Mouse (Mus musculus) bone marrow, adult 2 months (tissue): ENCODE measurements around the gene 4930523C07Rik. TPM values are rescaled to one million over a fixed set of nuclear protein-coding genes. Genes with fewer than 3 reads are reported as not detected.
A peak's percentile ranks its signal among the peaks of the same experiment; 100 is the strongest.

ENCODE experiments used
- H3K27ac ChIP-seq: fragments of 200-500 bp; 2 replicates; pipeline ENCODE4 v1.5.1; 2012; ENCODE audit warnings: low read depth, mild to moderate bottlenecking, control low read depth, inconsistent platforms, low read length; ENCODE audit not compliant: control insufficient read depth, poor library complexity, insufficient read depth
- H3K4me1 ChIP-seq: fragments of 200-500 bp; 2 replicates; pipeline ENCODE4 v1.6.1; 2011; ENCODE audit warnings: low read length; ENCODE audit not compliant: control insufficient read depth, insufficient read depth
- H3K4me3 ChIP-seq: fragments of 200-500 bp; replicated peaks from 2 replicates; pipeline ENCODE3; 2011; ENCODE audit warnings: mild to moderate bottlenecking, low read depth, low read length, control low read depth; ENCODE audit not compliant: control insufficient read depth
- CTCF ChIP-seq: fragments of 200-500 bp; IDR thresholded peaks from 2 replicates; pipeline ENCODE4 v1.5.1; 2011; ENCODE audit warnings: low read length, control low read depth; ENCODE audit not compliant: control insufficient read depth, insufficient read depth
- POLR2A ChIP-seq: fragments of 200-500 bp; IDR thresholded peaks from 2 replicates; pipeline ENCODE4 v1.6.1; 2011; ENCODE audit warnings: low read depth, mild to moderate bottlenecking, control low read depth, low read length, borderline replicate concordance; ENCODE audit not compliant: control insufficient read depth
- WGBS: fragments of 180-500 bp; shearing (Covaris S2); methylation state at CpG from one replicate; pipeline ENCODE4 v1.1.7; 2018; 5-methylcytosine and 5-hydroxymethylcytosine counted together
- polyA plus RNA-seq: library from polyadenylated mRNA; stranded (reverse); fragments of >200 nt; gene quantifications from 2 replicates; pipeline ENCODE4 v1.2.4, GENCODE M21; 2011; ENCODE audit warnings: low replicate concordance; ENCODE audit not compliant: missing spikeins, insufficient read depth, insufficient read length

The 4930523C07Rik gene
- polyA plus RNA-seq, 1 experiment, result 95.2 TPM

GRCm38 (mm10) chr1:160041264-160041775 lies 2.9 kb upstream of the 4930523C07Rik start:
- TF ChIP-seq POLR2A, result no peak
- no peak for TF ChIP-seq CTCF
- WGBS, result 58% methylated on average over 7 of the region's 7 CpGs
- no peak overlapping the region for H3K4me3 ChIP-seq
- peaks cover 1% of the 10 kb centered on the region for H3K4me1 ChIP-seq
- peak overlapping the region; percentile 41; the same call in 1 of the 2 replicates for H3K27ac ChIP-seq

- TF ChIP-seq CTCF (no peak), POLR2A (no peak)
- 85% methylated on average over 7 of the region's 7 CpGs for WGBS
- Histone ChIP-seq H3K27ac (no peak overlapping the region), H3K4me1 (peaks cover 1% of the 10 kb centered on the region), H3K4me3 (no peak overlapping the region)
These were observed 1.8 kb upstream of the 4930523C07Rik start for GRCm38 (mm10) chr1:160042351-160042750.

GRCm38 (mm10) chr1:160043271-160043975 lies 759 bp upstream of the 4930523C07Rik start:
- no peak overlapping the region for H3K27ac ChIP-seq
- 83% methylated on average over 13 of the region's 13 CpGs for WGBS
- TF ChIP-seq CTCF (no peak), POLR2A (no peak)
- no peak overlapping the region for H3K4me3 ChIP-seq
- H3K4me1 ChIP-seq, result peaks cover 3% of the 10 kb centered on the region

- Histone ChIP-seq H3K4me1 (peaks cover 3% of the 10 kb centered on the region), H3K4me3 (peak overlapping the region; percentile 62), H3K27ac (peak overlapping the region; percentile 92)
- 12% methylated on average over 3 of the region's 3 CpGs for WGBS
- TF ChIP-seq POLR2A (no peak), CTCF (no peak)
These were observed 1.0 kb downstream of the 4930523C07Rik start for GRCm38 (mm10) chr1:160045056-160045715.

- TF ChIP-seq CTCF (no peak), POLR2A (no peak)
- Histone ChIP-seq H3K4me1 (peaks cover 3% of the 10 kb centered on the region), H3K4me3 (peak overlapping the region; percentile 12), H3K27ac (no peak overlapping the region)
- WGBS, result 42% methylated on average over 5 of the region's 5 CpGs
These were observed 1.8 kb downstream of the 4930523C07Rik start for GRCm38 (mm10) chr1:160045971-160046370.

- H3K27ac ChIP-seq, result peak overlapping the region; percentile 45; the same call in 1 of the 2 replicates
These were observed 2.6 kb downstream of the 4930523C07Rik start for GRCm38 (mm10) chr1:160046786-160047185.

GRCm38 (mm10) chr1:160047481-160047931 lies 3.3 kb downstream of the 4930523C07Rik start:
- Histone ChIP-seq H3K27ac (peak overlapping the region; percentile 53; the same call in 1 of the 2 replicates), H3K4me3 (no peak overlapping the region), H3K4me1 (peaks cover 5% of the 10 kb centered on the region)
- WGBS, result 62% methylated on average over 7 of the region's 7 CpGs
- TF ChIP-seq POLR2A (no peak), CTCF (no peak)

More at GRCm38 (mm10) chr1:160046786-160047185, 2.6 kb downstream of the 4930523C07Rik start:
- H3K4me3 ChIP-seq, result no peak overlapping the region
- WGBS, result 65% methylated on average over 4 of the region's 4 CpGs
- TF ChIP-seq CTCF (no peak), POLR2A (no peak)
- peaks cover 3% of the 10 kb centered on the region for H3K4me1 ChIP-seq
